Mouse (Mus musculus): ENCODE measurements around the gene Akap6. TPM values are rescaled to one million over a fixed set of nuclear protein-coding genes. Genes with fewer than 3 reads are reported as not detected.

Gene Akap6
- total RNA-seq, 2 experiments from 2014 or later, result 97.4 to 99.6 TPM

DNA sequence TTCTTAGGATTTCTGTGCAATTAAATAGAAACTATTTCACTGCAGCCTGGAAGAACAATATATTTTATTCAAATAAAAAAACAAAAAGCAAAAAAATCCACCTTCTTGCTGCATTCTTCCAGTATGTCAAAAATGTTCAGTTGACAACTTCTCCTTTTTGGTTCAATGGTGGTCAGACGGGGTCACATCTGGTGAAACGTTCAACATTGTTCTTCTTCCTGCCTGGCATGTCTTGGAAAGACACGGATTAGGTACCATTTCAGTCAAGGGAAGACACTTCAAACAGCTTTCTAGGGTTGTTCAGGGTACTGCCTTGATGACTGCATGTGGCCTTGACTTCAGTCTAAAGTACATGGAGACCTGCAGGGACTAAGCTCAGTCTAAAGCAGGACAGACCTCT, 258.8 kb downstream of the Akap6 start:
- intact Hi-C loops (cut with DNase I), result no loop called here
- no peak for DNase-seq

DNA sequence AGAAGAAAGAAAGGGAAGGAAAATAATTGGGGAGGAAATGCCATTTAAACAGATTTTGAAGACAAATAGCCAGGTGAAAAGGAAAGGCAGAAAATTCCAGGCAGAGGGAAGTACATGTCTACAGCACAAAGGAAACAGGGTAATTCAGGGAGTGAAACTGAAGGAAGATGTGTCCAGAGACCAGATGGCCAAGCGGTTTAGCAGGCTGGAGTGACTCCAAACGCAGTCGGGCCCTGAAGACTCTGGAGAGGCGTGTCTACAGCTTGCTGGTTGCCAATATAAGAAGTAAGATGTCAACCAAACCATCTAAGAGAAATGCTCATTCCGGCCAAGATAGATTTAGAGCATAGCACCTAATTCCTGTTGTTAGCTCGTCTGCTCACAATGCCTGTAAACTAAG, 292.6 kb downstream of the Akap6 start:
- intact Hi-C loops (cut with DNase I), result no loop called here
- DNase-seq, result no peak

DNA sequence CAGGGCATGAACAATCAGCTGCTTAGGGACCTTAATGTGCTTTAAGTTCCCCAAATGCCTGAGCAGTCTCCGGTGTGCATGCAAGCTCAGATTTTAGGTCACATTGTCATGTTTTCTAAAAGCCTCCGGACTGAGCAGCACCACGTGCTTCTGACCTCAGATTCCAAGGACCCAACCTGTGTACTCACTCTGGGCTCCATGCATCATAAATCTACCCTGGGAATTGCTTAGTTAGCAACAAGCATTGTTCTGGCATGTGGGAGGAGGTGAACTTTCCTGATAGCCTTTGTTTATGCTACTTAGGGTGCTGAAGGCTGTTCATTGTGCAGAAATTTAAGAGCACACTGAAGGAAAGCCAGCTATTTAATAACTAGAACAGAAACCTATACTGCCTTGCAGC, 313.2 kb downstream of the Akap6 start:
- DNase-seq, result no peak
- intact Hi-C loops (cut with DNase I), result no loop called here

DNA sequence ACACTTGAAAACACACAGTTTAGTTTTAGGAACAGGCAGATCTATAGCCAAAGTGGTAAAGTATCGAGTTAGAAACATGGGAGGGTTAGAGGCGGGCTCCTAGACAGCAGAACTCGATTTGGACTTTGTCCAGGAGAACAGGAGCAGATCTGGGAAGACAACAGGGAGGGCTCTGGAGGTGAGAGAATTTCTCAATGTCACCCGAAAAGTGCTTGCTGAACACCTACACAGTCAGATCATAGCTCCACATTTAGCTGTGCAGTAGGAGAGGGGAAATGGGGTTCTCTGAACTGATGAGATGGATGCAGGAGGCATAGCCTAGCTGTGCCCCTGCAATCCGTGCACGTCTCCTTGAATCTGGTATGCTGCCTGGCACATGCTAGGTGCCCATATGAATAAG, 315.4 kb downstream of the Akap6 start:
- no peak for DNase-seq
- intact Hi-C loops (cut with DNase I), result no loop called here

DNA sequence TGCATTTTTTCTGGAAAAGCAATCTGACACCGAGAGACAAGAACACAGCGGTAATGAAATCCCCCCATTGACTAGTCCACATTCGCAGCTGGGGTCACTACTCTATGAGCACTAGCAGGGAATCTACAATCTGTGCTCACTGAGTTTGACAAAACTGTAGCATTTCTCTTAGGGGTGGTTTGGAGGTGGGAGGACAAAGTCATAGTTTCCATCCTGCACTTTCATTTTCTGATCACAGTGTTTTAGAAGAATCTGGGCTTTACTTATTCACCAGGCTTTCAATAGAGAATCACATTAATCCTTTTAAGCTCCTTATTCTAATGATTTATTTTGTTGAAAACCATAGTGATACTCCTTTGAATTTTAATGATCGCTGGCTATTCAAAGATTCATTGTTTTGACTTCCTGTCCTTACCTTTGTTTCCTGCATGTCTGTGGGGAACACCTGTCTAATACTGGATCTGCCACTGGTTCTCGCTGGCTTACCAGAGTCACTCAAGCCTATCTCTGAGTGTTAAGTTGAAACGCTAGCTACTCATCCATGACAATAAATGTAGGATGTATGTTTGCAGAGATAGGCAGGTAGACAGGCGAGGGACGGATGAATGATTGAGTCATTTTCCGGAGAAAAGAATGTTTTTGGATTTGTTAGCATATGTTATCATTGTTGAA, 325.5 kb downstream of the Akap6 start:
- intact Hi-C loops (cut with DNase I), result no loop called here
- no peak for DNase-seq

DNA sequence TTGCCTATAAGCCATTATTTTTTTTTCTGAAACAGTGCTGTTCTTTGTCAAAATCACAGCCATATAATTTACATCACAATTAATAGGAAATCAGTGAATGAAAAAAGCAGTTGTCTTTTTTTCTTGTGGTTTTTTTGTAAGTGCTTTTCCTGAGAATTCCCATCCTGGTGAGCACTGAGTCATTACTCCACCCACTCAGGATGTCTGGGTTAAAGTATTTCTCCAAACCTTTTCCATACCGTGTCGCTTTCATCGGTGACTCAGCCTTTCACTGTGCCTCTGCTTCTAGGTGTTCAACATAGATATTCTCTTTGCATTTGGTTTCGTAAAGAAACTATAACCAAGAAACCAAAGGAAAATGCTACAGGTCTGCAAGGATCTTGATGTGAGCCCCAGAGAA, 328.1 kb downstream of the Akap6 start:
- no peak for DNase-seq
- intact Hi-C loops (cut with DNase I), result no loop called here

DNA sequence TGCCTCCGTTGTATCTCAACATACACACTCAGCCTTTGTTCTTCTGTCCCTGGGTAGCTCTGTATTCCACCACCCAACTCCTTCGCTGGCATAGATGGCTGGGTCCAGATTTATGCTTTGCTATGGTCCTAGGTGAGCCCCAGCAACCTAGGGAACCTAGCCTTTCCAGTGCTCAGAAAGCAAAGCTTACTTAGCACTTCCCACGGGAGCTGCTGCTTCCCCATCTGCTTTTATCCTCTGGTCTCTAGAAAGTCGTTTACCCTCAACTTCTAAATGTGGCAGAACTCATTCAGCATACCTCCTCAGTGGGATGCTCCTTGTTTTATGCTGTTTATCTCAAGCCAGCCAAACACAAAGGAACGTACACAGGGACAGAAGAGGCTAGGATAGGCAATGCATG, 329.7 kb downstream of the Akap6 start:
- no peak for DNase-seq
- intact Hi-C loops (cut with DNase I), result no loop called here

DNA sequence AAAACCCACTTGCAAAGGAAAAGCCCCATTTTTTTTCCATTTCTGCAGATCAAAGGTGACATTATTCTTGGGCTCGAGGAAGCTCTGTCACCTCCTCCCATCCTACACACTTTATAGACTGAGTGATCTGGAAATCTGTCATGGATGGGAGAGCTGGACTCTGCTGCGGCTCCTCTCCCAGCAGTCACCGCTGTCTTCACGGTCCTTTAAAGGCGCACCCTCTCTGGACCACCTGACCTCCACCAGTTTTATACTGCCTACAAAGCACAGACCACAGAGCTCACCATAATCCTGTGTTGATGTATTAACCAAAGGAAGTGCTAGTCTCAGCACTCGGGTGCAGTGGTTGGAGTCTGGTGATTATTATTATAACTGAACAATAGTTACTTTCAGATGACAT, 330.7 kb downstream of the Akap6 start:
- intact Hi-C loops (cut with DNase I), result no loop called here

DNA sequence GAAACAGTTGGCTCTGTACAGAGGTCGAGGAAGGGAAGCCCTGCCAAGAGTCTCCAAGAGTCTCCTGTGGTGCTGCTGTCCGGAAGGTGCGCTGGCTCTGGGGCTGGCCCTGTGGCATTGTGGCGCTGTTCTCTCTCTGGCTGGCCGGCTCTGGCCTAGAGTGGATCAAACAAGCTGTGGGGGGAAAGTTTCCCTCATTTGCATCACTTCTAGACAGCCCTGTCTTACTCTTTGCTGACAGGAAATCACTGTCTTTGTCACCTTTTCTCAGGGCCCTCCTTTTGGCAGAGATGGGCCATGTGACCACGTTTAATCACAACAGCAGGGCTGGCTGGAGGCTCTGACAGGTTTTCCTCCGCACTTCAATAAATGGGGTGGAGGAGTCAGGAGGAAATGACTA, 333.6 kb downstream of the Akap6 start:
- intact Hi-C loops (cut with DNase I), result no loop called here
- peak; percentile 25 to 40 for DNase-seq

More for the DNA sequence above, 330.7 kb downstream of the Akap6 start:
- no peak for DNase-seq

DNA sequence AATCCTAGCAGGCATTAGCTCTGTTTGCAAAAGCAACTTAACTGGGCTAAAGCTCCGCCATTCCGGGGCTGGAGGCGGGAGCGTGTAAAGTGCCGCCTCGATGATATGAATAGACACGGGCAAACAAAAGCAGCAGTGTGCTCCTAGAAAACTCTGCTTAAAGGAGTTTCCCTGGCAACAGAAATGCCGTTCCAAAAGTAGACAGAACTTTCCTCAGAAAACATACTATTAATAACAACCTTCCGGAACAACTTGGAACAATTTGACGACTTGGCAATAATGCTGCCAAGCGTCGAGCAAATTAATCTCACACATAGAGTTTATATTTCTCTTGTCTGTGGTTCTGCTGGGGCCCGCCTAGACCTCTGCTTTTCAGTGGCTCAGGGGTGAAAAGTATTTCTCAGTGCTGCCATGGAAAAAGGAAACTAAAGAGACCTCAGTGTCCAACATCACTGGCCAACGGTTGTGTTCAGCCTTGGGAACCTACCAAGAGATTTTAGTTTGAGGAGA, 334.3 kb downstream of the Akap6 start:
- intact Hi-C loops (cut with DNase I), result no loop called here
- peak; percentile 44 to 46 for DNase-seq

DNA sequence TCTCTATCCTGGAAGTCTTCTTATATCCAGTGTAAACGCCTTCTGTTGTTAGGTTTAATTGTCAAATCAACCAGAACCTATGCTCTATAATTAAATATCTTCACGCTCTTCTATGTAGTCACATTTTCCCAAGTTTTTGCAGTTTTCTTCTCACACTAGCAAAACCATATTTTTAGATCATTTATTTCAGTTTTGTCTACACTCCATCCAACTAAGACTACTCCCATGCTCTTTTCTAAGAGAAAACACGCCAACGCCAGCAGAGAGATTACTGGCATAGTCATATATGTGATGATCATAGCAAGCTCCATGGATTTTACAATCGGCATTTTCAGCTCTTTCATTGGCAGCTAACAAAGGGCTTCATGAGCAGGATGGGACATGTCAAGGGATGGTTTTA, 341.5 kb downstream of the Akap6 start:
- intact Hi-C loops (cut with DNase I), result loop anchor here (5.0 to 10.0 kb wide), 2 partner anchors 184 to 1022 kb away; no protein-coding TSS in a partner anchor
- DNase-seq, result no peak

DNA sequence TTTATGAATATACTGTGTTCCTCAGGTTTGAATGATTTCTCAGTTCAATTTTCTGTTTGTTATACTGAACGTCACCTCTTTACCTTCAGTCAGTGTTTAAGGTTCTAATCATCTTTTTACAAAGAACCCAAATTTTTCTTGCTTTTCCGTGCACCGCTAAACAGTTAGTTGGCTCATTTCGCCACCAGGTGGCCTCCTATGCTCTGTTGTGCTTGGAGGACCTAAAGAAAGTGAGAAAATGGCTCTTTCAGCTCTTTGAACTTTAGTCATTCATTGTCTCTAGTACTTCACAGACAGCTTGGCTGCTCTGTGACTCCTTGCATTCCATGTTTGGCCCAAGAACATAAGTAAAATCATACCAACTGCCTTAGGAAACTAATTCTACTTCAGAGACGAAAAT, 343.6 kb downstream of the Akap6 start:
- intact Hi-C loops (cut with DNase I), result loop anchor here (5.0 to 10.0 kb wide), 2 partner anchors 182 to 1020 kb away; no protein-coding TSS in a partner anchor
- peak; percentile 22 to 38 for DNase-seq

DNA sequence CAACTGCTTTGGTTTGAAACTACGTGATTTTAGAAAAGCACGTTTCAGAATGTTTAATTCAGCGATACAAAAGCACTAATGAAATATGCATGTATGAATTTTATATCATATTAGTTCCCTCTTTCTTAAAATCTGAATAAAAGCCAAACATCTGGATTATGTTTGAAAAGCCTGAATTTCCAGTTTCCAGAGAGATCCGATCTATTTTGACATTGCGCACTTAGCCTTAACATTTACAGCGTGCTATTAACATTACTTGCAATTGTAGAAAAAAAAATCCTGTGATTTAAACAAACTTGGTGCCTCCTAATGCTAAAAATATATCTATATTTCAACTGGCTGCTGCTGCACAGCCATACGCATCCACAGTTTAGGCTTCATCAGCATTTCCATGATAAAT, 358.4 kb downstream of the Akap6 start:
- no peak for DNase-seq
- intact Hi-C loops (cut with DNase I), result no loop called here

DNA sequence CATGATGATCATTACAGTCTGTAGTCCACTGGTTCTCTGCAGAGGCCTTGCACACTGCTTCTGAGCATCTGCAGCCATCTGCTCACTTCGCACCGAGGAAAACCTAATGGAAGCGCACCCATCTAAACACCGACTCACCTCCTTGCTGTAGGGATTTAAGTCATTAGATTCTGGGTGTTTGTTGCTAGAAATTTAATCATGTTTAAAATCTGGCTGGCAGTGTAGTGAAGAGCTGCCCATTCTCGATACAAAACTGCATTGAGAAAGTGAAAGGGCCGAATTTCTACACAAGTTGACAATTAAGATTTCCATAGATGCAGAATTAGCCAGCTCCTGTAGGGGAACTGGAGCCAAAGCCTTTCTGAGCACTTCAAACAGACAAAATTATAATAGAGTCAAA, 361.7 kb downstream of the Akap6 start:
- no peak for DNase-seq
- intact Hi-C loops (cut with DNase I), result no loop called here

DNA sequence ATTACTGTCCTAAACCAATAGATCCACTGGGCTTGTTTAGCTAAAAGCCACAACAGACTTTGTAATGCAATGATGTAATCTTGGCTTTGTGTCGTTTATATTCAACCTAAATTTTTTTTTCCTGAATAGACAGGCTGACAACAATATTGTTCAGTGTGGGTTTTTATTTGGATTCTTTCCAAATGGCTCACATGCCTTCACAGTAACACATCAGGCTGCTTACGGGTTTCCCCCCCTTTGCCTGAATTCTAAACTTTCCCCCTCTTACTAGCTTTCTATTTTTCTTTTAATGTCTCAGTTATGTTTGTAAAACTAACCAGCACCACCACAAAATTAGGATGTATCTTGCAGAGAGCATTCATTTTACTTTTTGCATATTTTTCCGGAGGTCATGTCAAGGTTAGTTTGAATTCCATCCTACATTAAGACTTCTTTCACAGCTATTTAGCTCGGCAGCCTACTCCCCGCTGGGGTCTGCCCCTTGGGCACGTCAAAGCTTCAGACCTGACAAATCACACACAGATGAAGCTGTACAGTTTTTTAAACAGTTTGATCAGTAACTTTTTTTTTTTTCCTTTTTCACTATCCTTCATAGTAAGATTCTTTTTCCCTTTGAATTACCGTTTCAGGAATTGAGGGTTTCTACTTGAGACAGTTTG, 362.4 kb downstream of the Akap6 start:
- no peak for DNase-seq
- intact Hi-C loops (cut with DNase I), result no loop called here

DNA sequence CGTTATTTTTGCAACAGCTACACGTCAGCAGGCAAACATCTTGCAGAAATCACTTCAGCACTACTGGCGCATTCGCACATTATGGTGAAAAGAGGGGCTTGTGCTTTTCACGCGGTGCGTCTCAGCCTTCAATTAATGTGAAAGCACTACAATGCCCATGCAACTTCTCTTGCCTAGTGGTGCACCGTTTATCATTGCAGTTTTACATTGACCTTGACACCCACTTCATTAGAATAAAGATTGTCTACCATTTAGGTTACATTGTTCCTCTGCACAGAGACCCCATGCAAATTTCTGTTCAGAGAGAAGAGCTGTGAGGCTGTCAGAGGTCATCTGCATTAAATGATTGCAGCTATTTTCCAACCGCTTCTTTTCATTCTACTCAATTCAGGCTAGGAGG, 363.8 kb downstream of the Akap6 start:
- DNase-seq, result no peak
- intact Hi-C loops (cut with DNase I), result no loop called here

DNA sequence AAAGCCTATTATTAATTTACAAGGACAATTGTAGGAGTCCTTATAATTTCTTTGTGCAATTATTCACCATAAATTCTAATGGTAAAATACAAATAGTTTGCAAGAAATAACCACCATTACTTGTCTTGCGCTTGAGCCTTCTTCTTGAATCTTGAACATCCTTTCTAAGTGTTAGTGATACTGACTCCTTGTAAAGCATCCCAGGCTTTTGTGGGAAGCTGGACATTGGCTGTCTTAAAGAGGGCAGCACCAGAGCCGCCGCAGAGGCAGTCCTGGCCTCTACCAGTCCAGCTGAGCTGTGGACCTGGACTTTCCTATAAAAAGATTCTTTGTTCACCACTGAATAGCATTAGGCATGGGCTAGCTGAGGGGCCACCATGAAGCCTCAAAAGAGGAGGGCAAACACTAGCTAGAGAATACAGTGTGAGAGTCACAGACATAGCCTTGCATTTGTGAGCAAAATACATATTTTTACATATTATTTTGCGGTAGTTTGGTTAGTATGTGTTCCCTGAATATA, 365.1 kb downstream of the Akap6 start:
- no peak for DNase-seq
- intact Hi-C loops (cut with DNase I), result no loop called here

DNA sequence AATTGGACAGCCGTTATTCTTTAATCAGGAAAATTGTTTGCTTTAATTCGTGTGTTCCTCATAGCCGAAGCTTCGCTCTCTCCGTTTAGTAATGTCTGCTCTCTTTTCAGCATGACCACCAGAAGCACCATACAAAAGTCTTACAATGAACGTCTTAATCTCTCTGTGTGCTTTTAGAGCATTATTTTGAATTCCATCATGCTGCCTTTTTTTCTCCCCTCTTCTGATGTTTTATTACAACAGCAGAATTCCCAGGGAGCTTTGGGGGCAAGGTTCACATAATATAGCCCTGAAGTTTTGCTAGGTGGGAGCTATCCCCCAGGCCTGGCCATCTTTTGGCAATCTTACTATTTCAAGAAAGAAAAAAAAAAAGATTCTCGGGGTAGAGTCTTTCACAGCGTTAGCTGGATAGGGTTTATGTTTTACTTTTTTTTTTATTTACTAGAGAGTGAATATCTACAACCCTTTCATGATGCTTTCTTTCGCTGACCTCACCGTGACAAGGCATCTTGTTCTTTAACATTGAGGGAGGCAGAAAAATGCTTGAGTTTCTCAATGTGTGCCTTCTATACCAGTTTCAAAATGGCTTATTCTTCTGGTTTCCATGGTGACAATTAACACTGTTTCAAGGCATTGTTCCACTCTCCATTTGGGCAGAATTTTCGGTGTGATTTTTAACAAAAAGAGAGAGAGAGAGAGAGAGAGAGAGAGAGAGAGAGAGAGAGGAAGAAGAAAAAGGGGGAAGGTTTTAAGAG, 366.0 kb downstream of the Akap6 start:
- DNase-seq, result no peak
- intact Hi-C loops (cut with DNase I), result no loop called here

DNA sequence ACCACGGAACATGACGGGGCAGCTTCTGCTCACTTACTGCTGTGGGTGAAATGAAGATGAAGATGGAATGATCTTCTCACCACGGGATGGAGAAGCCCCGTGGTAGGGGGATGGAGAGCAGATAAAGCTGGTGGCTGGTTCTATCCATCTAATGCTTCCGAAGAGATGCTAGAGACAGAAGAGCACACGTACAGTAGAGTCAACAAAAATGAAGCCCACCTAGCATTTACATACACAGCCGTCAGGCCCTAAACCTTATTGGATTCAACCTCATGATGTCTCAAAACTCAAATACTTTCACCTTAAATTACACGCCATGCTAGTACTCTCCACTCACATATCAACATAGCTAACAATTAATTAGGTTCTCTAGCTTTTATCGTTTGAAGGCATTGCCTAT, 367.1 kb downstream of the Akap6 start:
- intact Hi-C loops (cut with DNase I), result no loop called here
- DNase-seq, result no peak

DNA sequence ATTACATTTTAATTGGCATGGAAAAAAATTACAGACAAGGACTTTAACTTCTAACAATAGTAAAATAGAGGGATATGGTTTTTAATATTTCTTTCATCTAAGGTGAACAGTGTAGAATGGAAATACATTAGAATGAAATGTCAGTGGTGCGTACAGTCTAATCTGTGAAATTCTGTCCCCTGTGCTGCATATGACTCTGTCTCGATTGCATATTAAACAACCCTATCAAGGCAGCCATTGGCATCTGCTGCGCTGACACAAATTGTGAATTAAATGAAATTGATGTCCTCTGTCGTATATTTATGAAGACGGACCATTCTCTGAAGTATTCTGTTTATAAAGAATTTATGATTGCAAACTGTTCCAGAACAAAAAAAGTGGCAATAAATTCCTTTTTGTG, 371.7 kb downstream of the Akap6 start:
- no peak for DNase-seq
- intact Hi-C loops (cut with DNase I), result no loop called here
